ENCODE assay signal across 21 mouse cellular contexts in the genomic region with DNA sequence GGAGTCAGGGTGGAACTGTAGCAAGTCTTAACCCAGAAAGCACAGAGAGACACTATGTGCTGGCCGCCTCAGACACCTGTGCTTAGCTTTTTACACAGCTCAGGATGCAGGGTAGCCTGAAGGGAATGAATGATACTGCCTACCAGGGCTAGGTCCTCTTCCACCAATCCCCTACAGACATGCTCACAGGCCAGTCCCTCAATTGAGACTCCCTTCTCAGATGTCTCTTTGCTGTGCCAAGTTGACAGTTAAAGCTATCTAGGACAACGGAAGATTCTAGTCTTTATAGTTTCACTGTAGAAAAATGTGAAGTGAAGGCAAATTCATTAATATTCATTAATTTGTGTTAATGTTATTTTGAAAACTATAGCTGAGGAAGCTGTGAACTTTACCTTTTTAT. TPM values are rescaled to one million over a fixed set of nuclear protein-coding genes. Genes with fewer than 3 reads are reported as not detected.
DNase-seq lines count a peak whose midpoint lies in the region; ATAC-seq and TF ChIP-seq lines count a peak whose summit lies in the region.
"Had no signal": no experiment of that assay in that cellular context is flagged by ENCODE, and none has a peak within 500 bp of the region (broad histone marks: within the 10 kb centered on the region; RNA-seq: fewer than 3 reads in every experiment).

No protein-coding gene starts in this region.

- no peak for ATAC-seq in heart, embryonic 12.5 days (ENCODE audit: insufficient number of reproducible peaks, low FRiP score)
- ATAC-seq in liver, embryonic 15.5 days (ENCODE audit: insufficient read depth) = no peak
- ATAC-seq in liver, postnatal 0 days = no peak
- ATAC-seq in granulocyte monocyte progenitor cell, adult 5-6 weeks (replicated peaks; ENCODE audit: poor library complexity, severe bottlenecking) = no peak
- ATAC-seq: forebrain, embryonic 13.5 days; forebrain, embryonic 16.5 days; intestine, postnatal 0 days had no signal

- no peaks in the 10 kb centered on the region for H3K9me3 ChIP-seq in heart, embryonic 12.5 days (replicated peaks)
- no peaks in the 10 kb centered on the region for H3K9me3 ChIP-seq in liver, embryonic 15.5 days (replicated peaks)
- no peaks in the 10 kb centered on the region for H3K9me3 ChIP-seq in liver, postnatal 0 days (ENCODE audit: low read length)
- H3K9me3 ChIP-seq: forebrain, embryonic 10.5 days; forebrain, embryonic 13.5 days; heart, embryonic 10.5 days; hindbrain, embryonic 12.5 days; hindbrain, embryonic 15.5 days had no signal

- no peak for TF ChIP-seq EP300 in liver, postnatal 0 days (IDR thresholded peaks at IDR 0.05; ENCODE audit: low read depth)

- no peaks in the 10 kb centered on the region for H3K27me3 ChIP-seq in heart, embryonic 12.5 days (replicated peaks)
- no peaks in the 10 kb centered on the region for H3K27me3 ChIP-seq in liver, embryonic 15.5 days
- no peaks in the 10 kb centered on the region for H3K27me3 ChIP-seq in liver, postnatal 0 days (ENCODE audit: insufficient read depth, low read length)
- H3K27me3 ChIP-seq: CH12.LX; forebrain, embryonic 13.5 days; hindbrain, embryonic 12.5 days; hindbrain, embryonic 15.5 days had no signal

- peak; percentile 46 for DNase-seq in adrenal gland, adult 2 months
- no peak for DNase-seq in adrenal gland, adult 8-10 months
- peak; percentile 51 for DNase-seq in heart, adult 11 months
- DNase-seq in liver, postnatal 0 days = no peak
- peak; percentile 33 for DNase-seq in skeletal muscle tissue, adult 2 months (ENCODE audit: low read depth, low spot score)
- DNase-seq: adrenal gland, postnatal 25 days; B cell, adult 2 months; cerebellum, adult 18-20 months; cerebellum, adult 9-10 months; heart, adult 2 months had no signal

- H3K27ac ChIP-seq in heart, embryonic 12.5 days (ENCODE audit: poor library complexity, severe bottlenecking) = no peak overlapping the region
- H3K27ac ChIP-seq in liver, embryonic 15.5 days (replicated peaks) = peak overlapping the region; percentile 72
- no peak overlapping the region for H3K27ac ChIP-seq in liver, postnatal 0 days (ENCODE audit: low read depth)
- H3K27ac ChIP-seq: forebrain, embryonic 10.5 days; forebrain, embryonic 13.5 days; heart, adult 2 months; heart, embryonic 10.5 days; hindbrain, embryonic 12.5 days; hindbrain, embryonic 15.5 days had no signal

- no peak overlapping the region for H3K4me2 ChIP-seq in heart, embryonic 12.5 days
- H3K4me2 ChIP-seq in liver, embryonic 15.5 days = no peak overlapping the region
- no peak overlapping the region for H3K4me2 ChIP-seq in liver, postnatal 0 days (ENCODE audit: low read depth, low read length)
- H3K4me2 ChIP-seq: forebrain, embryonic 13.5 days; hindbrain, embryonic 12.5 days; hindbrain, embryonic 15.5 days had no signal

- no peak overlapping the region for H3K9ac ChIP-seq in heart, embryonic 12.5 days
- H3K9ac ChIP-seq in liver, embryonic 15.5 days = no peak overlapping the region; the same call in 1 of the 2 replicates
- H3K9ac ChIP-seq in liver, postnatal 0 days (replicated peaks) = no peak overlapping the region
- H3K9ac ChIP-seq: forebrain, embryonic 13.5 days; hindbrain, embryonic 12.5 days; hindbrain, embryonic 15.5 days had no signal

- H3K4me1 ChIP-seq in heart, embryonic 12.5 days (replicated peaks) = peaks cover 12% of the 10 kb centered on the region
- peaks cover 59% of the 10 kb centered on the region for H3K4me1 ChIP-seq in liver, embryonic 15.5 days (replicated peaks)
- peaks cover 28% of the 10 kb centered on the region for H3K4me1 ChIP-seq in liver, postnatal 0 days (ENCODE audit: insufficient read depth)

- 76% methylated on average over 2 of the region's 2 CpGs for WGBS in heart, embryonic 12.5 days
- WGBS in liver, embryonic 15.5 days (ENCODE audit: insufficient replicate concordance) = 77% methylated on average over 2 of the region's 2 CpGs
- 86% methylated on average over 2 of the region's 2 CpGs for WGBS in liver, postnatal 0 days (ENCODE audit: insufficient replicate concordance)

- H3K36me3 ChIP-seq in heart, embryonic 12.5 days = no peaks in the 10 kb centered on the region
- H3K36me3 ChIP-seq in liver, embryonic 15.5 days (replicated peaks) = peaks cover 15% of the 10 kb centered on the region
- 0 out of 2 replicates have a peak, but pooled peaks cover 4% of the 10 kb centered on the region for H3K36me3 ChIP-seq in liver, postnatal 0 days (replicated peaks; ENCODE audit: insufficient read depth, low read length)
- H3K36me3 ChIP-seq: forebrain, embryonic 10.5 days; hindbrain, embryonic 12.5 days; hindbrain, embryonic 15.5 days had no signal

- TF ChIP-seq CTCF in liver, postnatal 0 days (IDR thresholded peaks at IDR 0.05; ENCODE audit: low read depth) = no peak

- no peak overlapping the region for H3K4me3 ChIP-seq in heart, embryonic 12.5 days
- no peak overlapping the region for H3K4me3 ChIP-seq in liver, embryonic 15.5 days (replicated peaks)
- H3K4me3 ChIP-seq in liver, postnatal 0 days (ENCODE audit: low read depth, low read length) = no peak overlapping the region
- H3K4me3 ChIP-seq: forebrain, embryonic 10.5 days; forebrain, embryonic 13.5 days; heart, adult 2 months; heart, embryonic 10.5 days; hindbrain, embryonic 12.5 days; hindbrain, embryonic 15.5 days had no signal

RNA-seq across cellular contexts. Expression of gene Plpp1, which starts 36.4 kb away (rescaled TPM):
- 100 to 1,000 TPM; 214 to 281 TPM for total RNA-seq in adrenal gland, adult 2 months (2021)
- polyA plus RNA-seq in adrenal gland, adult 2 months (2012; rRNA removed) = 213 and 226 TPM in 2 replicates
- 100 to 1,000 TPM; 229 to 267 (median 248) TPM for total RNA-seq in adrenal gland, adult 8-10 months (2022)
- polyA plus RNA-seq in heart, embryonic 12.5 days (2016; fragmentation: Nextera tagmentation; extraction: Ambion mirVana) = 46.9 and 49.0 TPM in 2 replicates
- 42.1 and 45.6 TPM in 2 replicates for polyA plus RNA-seq in liver, embryonic 15.5 days (2015; fragmentation: Nextera tagmentation; extraction: Ambion mirVana)
- polyA plus RNA-seq in liver, postnatal 0 days (2015; fragmentation: Nextera tagmentation; extraction: Ambion mirVana) = 44.6 and 55.4 TPM in 2 replicates
- total RNA-seq in granulocyte monocyte progenitor cell, adult 5-6 weeks (2014; fragmentation: Nextera tagmentation) = not detected in 2 replicates
- total RNA-seq in granulocyte monocyte progenitor cell, adult 5-6 weeks (2017) = not detected in 2 replicates

Comparison
In these comparisons a context has a peak if more than half of its experiments do, and no peak if none do; other contexts are left out.
1. DNase-seq: peak in adrenal gland, adult 2 months (single experiment), heart, adult 11 months (single experiment) and skeletal muscle tissue, adult 2 months (single experiment); none in adrenal gland, adult 8-10 months (single experiment) and liver, postnatal 0 days (single experiment).